Mouse (Mus musculus) bone marrow, adult 2 months (tissue): ENCODE results near the gene Lcn9.

Experiments
- CTCF ChIP-seq: fragments of 200-500 bp; IDR thresholded peaks from 2 replicates; pipeline ENCODE4 v1.5.1; 2011; ENCODE audit warnings: low read length, control low read depth; ENCODE audit not compliant: control insufficient read depth, insufficient read depth
- POLR2A ChIP-seq: fragments of 200-500 bp; IDR thresholded peaks from 2 replicates; pipeline ENCODE4 v1.6.1; 2011; ENCODE audit warnings: low read depth, mild to moderate bottlenecking, control low read depth, low read length, borderline replicate concordance; ENCODE audit not compliant: control insufficient read depth

DNA sequence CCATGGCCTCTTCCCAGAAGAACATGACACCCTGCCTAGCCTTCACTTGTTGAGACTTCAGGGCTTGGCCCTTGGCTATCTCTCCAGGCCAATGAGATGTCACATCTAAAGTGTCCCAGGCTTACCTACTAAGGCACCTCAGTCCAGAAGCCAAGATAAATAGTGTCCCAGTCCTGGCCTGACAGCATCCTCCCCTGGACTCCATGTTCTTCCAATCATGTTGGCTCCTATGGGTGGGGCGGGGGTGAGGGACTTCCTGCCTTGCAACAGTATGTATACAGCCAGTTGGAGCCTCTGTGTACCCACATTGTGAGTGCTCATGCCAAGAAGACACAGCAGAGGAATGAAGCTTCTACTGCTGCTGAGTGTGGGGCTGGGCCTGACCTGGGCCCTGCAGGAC is 46.2 kb upstream of the Lcn9 start, which contains the start of gene Lcn11:
- no peak for TF ChIP-seq CTCF
- no peak for TF ChIP-seq POLR2A
